Mouse (Mus musculus): ENCODE measurements around the gene Tmem132d.

DNA sequence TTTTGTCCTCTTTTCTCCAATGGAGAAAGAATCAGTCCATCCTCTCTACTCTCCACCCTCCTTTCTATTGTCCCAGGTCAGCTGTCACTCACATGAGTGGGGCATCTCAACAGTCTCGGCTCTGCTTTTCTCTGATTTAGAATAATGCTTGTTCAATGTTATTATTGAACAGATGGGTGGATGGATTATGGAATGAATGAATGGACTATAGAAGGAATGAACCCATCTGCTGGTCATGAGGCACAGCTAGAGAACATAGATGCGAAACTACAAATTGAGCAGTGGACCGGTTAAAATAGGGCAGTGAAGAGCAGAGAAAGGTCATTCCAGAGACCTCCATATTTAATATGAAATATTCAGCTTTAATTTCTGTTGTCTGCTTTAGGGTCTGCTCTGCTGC is 514.5 kb downstream of the Tmem132d start:
- TF ChIP-seq POLR2A (IDR thresholded peaks at IDR 0.05; ENCODE audit: low read depth, low read length), result no peak
- no peak for TF ChIP-seq CTCF (conservative IDR thresholded peaks at IDR 0.05; ENCODE audit: insufficient read depth, insufficient read length, low read depth, low read length)
